Mouse (Mus musculus): Measurements from ENCODE around the gene Prss53.

The Prss53 gene

DNA sequence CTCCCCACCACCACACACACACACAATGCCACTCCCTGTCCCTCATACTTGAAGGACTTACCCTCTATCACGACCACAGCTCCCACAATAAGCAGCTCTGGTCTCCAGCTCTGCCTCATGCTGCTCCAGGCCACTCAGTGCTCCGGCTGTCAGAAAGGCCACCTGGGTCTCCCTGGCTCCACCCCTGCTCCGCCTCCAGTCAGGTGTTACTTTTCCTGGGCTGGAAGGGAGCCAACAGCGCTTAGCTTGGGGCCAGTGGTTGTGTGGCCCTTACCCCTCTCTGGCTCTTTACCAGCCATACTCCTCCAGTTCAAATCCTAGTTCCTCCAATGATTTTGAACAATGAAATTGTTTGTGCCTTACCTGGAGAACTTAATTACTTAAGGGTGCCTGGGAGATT lies at the start of gene Prss53:
Prss53 (minus strand) TSS at position 173 of the 400 bp plus-strand sequence.
- no peak for DNase-seq (ENCODE audit: low spot score in 2 of 2)

DNA sequence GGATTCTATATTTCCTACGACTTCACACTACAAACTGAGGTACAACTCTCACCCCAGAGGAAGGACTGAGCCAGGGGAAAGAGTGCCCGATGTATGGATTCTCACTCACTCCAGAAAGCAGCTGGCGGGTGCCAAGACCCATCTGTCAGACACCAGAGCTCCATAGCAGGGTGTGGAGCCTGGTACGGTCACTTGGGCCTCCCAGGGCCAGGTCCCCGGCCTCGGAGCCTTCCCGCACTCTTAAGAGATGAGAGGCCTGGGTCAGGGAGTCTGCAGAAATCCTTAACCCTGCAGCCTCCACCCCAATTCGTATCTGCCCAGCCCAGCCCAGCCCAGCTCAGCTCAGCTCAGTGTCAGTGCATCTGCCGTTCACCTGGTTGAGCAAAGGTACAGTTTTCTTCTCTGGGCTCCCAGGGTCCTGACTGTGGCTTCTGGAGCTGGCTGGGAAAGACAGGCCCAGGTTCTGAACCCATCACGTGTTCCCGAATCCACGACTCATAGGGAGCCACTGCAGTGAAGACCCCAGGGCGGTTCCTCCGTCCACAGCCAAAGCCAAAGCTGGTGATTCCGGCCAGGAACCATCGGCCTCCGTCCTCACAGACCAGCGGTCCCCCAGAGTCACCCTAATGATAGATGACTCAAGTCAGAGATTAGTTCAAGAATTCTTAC lies 45.6 kb upstream of the Prss53 start:
- no peak for DNase-seq (ENCODE audit: low spot score in 2 of 2)

DNA sequence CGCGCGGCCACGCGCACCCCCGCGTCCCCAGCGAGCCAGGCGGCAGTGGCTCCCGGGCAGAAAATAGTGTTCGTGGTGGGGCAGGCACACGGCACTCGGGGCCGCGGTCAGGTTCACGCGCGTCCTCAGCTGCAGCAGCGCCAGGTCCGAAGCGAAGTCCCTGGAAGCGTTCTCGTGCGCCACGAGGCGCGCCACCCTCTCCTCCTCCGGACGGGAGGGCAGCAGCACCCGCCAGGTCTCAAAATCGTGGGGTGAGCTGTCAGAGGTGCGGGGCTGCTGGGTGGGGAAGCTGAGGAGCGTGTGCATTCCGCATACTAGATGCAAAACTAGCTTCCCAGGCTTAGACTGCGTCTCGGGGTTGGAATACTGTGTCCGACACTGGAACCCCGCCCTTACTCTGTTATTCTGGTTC lies 45.0 kb upstream of the Prss53 start:
- no peak for DNase-seq (ENCODE audit: low spot score in 2 of 2)

DNA sequence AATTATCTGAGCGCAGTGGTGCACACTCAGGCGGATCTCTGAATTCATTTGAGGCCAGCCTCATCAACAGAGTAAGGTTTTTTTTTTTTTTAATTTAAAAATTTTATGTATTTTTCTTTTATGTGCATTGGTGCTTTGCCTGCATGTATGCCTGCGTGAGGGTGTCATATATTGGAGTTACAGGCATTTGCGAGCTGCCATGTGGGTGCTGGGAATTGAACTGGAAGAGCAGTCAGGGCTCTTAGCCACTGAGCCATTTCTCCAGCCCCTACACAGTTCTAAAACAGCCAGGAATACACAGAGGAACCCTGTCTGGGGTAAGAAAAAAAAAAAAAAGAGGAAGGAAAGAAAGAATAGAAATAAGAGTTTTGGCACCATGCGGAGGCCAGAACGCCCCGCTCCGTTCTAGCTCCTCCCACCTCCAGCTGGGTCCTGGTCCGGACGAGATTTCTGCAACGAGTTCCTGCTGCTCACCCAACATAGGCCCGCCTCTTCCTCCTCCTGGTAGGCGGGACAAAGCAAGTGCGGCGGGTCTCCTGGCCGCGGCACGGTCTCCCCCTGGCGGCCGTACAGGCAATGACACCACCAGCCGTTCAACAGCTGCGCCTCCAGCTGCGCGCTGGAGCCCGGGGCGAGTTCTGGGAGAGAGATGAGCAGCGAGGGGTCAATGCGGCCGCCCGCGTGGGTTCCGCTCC lies 44.4 kb upstream of the Prss53 start:
- DNase-seq (ENCODE audit: low spot score in 2 of 2): peak; percentile 90 to 93

DNA sequence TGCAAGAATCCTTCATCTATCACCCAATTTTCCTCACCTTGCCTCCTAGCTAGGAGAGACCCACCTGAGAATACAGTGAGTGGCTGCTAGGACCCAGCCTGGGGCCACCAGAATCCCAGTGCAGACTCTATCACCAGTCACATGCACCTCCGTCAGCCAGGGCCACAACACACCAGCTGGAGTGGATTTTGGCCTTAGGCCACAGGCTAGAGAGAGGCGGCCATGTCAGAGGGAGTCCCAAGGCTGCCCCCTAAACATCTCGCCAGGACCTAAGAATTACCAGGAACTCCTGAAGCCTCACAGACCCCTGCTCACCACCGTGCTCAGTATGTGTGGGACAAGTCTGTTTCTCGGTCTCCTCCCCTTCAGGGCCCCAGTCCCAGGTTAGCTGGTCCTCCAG lies 43.3 kb upstream of the Prss53 start:
- DNase-seq (ENCODE audit: low spot score in 2 of 2): no peak

DNA sequence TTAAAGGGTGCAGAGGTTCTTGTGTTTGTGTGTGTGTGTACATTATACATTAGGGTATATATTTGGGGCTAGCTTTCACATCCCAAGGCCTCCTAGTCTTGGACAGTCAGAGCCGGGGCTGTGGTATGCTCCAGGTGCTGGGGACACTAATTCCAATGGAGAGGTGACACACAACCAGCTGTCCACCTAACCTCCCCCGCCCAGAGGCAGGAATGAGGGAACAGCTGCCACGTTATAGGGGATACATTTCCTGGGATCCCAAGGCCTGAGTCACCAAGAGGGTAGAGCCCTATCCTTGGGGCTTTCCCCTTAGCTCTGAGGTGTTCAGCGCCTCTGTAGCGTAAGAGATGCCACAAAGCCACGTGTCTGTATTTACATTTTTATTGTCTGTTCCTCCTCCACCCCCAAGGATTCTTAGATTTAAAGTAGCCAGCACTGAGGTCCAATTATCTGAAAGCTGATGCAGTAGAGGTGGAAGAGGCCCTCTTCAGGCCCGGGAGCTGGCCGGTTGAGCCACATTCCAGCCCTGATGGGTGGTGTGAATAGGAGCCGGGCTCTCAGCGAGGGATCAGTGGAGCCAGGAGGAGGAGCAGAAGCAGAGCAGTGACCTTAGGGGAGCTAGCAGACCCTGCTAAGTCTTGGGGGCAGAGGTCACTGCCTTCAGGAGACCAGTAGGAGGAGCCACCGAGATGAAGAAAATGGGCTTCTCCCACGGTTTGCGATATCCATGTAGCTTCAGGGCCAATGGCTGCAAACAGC lies 41.7 kb upstream of the Prss53 start:
- no peak for DNase-seq (ENCODE audit: low spot score in 2 of 2)

DNA sequence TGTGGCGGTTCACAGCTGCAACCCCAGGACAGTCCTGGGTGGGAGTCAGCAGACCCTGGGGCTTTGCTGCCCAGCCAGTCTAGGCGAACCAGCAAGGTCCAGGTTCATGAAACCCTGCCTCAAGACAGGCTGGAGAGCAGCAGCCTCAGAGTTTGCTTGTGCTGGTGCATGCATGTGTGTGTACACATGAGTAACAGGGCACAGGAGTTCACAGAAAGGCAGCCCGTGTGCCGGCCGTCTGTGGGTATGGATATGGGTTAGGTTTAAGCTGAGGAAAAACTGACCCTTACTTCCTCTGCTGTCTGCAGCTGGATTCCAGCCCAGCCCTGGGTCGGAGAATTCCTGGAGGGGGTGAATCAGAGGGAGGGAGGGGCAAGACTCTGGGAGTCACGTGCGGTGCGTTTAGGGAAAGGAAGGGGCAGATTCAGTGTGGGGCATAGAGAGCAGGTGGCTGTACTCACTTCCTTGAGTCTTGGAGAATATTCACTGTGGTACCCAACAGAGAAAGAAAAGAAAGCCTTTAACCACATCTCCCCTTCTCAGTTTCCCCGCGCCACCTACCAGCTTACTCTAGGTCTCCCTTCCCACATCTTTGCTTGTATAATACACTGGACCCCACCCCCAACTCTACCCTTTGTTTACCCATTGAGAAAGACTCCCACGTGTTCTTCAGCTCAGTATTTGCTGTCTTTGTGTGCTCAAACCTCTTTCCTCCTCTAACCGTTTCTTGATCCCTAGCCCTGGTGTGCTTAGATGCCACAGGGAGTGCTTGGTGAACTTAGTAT lies 40.8 kb upstream of the Prss53 start:
- DNase-seq (ENCODE audit: low spot score in 2 of 2): no peak

DNA sequence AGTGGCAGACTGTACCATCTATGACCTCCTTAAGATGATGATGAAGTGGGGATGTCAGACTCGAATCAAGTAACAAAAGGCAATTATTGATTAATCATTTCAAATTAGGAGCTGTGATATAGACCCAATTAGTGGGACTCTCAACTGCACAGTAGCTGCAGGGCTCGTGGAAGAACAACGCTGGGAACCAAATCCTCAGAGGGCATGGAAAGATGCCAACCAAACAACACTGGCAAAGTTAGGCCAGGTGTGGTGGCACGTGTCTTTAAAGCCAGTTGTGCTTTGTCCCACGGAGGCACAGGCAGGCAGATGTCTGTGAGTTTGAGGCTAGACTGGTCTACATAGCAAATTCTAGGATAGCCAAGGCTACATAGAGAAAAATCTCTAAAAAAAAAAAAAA lies 39.9 kb upstream of the Prss53 start:
- no peak for DNase-seq (ENCODE audit: low spot score in 2 of 2)

DNA sequence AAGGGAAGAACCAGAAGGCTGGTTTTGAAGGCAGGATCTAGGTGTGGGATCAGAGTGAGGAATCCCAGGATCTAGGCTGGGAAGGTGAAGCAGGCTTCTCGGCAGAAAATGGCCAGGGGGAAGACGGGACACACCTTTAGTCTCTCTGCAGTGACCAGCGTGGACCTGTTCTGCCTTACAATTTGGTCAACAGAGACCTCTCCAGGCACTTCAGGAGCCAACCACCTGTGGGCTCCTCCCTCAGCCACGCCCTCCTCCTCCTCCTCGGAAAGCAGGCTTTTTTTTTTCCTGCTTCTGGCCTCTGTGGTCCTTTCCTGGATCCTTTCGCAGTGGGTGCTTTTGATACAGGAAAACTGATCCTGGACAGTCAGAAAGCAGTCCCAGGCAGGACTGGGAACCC lies 39.2 kb upstream of the Prss53 start, which contains the start of gene Prss8:
Prss8 (minus strand) TSS at position 182 of the 400 bp plus-strand sequence.
- DNase-seq (ENCODE audit: low spot score in 2 of 2): no peak

DNA sequence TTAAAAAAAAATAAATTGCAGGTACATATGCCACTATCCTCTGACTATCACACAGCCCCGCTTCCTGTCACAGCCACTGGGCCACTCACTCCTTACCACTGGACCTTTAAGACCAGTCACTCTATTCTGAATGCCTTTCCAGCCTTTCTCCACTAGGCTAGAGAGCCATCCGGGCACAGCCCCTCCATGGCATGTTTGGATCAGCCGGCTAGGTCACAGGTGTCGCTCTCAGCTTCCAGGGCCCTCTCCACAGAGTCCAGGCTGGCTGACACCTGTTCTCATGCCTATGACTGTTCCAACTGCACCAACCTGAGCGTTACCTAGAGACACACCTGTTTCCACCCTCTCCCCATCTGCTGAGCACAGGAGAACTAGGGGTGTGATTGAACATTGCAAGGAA lies 37.8 kb upstream of the Prss53 start:
- no peak for DNase-seq (ENCODE audit: low spot score in 2 of 2)

DNA sequence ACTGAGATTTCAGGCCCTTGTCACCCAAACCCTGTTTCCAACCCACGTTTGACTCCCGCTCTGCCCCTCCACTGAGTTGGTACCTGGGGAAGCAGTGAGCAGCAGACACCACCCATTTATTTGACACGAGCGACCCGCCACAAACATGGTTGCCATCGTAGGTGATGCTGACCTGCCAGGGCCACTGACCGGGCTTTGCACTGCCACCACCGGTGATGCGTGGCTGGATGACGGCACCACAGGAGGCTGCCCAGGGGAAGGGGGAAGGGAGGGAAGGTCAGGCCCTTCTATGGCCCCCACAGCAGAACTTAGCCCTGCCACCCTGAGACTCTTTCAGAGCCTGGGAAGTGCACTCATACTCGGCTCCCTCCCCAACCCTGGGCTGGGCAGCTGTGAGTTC lies 37.0 kb upstream of the Prss53 start:
- DNase-seq (ENCODE audit: low spot score in 2 of 2): no peak

DNA sequence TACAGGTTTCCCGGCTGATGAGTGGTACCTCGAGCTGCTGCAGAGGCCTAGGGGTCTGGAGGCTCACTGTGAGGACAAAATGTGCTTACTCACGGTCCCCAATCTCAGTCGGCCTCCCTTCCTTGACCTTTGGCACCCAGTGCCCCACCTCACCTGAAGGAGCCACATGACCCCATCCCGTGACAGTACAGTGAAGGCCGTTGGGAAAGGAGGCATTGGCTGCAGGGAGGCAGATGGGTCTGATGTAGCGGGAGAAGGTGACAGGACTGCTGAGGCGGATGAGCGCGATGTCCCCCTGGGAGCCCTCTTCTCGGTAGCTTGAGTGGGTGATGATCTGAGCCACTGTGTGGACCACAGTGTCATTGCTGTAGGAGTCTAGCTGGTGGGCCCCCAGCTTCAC lies 36.1 kb upstream of the Prss53 start:
- no peak for DNase-seq (ENCODE audit: low spot score in 2 of 2)

DNA sequence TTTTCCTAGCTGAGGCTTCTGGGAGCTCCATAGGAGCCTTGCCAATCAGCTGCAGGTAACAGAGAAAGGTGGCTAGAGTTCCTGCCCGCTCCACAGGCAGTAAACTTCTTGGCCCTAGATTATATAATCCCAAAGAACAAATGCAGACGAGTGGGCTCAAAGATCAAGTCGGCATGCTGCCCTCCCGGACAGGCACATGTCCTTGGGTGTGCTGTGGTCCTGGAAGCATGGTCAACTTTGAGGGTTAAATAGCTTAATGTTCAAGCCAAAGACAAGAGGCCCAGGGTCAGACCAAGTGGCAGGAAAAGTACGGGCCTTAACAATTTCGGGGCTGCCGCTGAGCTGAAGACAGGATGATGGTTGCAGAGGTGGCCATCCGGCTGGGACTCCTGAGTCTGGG lies 35.3 kb upstream of the Prss53 start:
- no peak for DNase-seq (ENCODE audit: low spot score in 2 of 2)

DNA sequence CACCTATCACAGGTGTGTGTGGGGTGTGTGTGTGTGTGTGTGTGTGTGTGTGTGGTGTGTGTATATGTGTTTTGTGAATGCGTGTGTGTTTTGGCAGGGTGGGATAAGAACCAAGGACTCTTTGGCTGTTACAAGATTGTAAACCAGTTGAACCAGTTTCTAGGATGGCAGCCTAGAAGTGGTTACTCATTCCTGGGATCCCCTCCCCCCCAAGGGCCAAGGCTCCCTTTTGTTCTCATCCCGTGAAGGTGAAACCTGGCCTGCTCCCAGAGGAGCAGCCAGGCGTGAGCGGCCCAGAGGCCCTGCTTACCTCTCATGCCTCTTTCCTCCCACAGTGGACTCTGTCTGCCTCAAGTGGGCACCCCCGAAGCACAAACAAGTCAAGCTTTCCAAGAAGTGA lies 34.5 kb upstream of the Prss53 start:
- DNase-seq (ENCODE audit: low spot score in 2 of 2): no peak

DNA sequence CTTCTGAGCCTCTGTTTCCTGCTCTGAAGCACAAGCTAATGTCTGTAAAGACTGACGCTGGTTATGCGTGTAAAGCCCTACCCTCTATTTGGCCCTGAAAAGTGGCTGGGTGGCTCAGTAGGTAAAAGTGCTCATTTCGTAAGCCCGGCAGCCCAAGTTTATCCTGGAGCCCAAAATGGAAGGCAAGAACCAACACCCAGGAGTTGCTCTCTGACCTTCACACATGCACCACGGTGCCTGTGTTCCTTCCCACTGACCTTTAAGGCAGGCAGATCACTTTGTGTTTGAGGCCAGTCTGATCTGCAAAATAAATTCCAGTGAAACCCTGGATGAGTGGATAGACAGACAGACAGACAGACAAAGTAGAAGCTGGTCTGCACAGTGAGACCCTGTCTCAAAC lies 32.9 kb upstream of the Prss53 start:
- no peak for DNase-seq (ENCODE audit: low spot score in 2 of 2)

DNA sequence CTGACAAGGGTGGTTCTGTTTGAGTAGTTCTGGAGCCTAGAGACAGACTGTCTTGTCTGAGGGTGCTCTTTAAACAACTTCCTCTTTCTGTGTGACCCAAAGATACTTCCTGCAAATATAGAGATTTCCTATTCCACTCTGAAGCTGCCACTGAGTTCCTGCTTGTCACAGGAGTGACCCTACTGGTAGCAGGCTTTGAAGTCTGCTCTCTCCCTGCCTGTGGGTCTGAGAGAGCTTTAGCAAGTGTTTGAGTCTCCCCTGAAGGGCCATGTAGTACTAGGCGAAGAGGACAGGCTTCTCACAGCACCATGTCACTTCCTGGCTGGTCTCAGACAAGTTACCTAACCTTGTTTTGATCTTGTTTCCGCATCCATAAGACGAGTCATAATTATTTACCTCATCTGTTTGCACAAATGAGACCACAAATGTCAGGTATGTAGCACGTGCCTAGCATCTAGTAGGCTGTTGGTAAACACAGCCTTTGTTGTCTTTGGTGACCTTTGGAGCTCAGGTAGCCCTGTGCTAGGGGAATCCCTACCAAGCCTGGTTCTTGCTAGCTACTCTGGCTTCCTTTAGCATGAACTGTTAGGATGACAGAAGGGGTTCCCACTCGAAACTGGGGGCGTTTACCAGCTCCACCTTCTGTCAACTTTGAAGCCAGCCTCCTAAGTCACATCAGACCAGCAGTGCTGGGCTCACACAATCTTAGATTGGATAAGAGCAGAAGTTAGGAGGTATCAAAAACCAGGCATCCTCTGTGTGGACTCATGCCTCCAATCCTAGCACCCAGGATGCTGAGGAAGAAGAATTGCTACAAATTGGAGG lies 31.9 kb upstream of the Prss53 start:
- no peak for DNase-seq (ENCODE audit: low spot score in 2 of 2)

DNA sequence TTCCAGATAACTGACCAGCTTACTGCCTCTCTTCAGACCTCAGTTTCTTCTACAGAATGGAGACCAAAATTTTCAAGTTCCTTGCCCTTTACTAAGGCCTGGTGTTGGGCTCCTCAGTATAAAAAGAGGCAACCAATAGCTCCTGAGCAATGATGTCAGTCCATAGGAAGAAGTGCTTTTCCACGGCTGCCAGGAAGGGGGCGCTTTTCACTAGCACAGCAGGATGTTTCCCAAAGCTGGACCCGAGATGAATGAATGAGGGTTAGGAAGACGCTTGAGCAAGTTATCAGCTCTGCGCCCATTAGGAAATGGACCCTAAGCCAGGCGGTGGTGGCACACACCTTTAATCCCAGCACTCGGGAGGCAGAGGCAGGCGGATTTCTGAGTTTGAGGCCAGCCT lies 30.7 kb upstream of the Prss53 start:
- no peak for DNase-seq (ENCODE audit: low spot score in 2 of 2)

DNA sequence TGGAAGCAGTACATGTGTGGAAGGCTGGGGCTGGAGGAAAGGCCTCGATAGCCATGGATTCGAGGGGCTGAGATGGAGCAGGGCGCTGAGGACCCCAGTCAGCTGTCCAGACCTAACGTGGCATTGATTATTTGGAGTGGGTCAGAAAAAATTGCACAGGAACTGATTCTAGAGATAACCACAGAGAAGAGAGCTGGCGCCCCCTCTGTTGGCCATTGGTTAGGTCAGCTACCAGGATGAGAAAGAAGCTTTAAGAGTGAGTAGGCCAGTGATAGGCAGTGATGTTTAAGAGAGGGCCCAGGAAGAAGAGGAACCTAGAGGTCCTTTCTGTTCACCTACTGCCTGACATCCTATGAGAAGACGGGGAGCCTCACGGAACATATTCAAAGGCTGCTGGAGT lies 28.5 kb upstream of the Prss53 start:
- no peak for DNase-seq (ENCODE audit: low spot score in 2 of 2)

DNA sequence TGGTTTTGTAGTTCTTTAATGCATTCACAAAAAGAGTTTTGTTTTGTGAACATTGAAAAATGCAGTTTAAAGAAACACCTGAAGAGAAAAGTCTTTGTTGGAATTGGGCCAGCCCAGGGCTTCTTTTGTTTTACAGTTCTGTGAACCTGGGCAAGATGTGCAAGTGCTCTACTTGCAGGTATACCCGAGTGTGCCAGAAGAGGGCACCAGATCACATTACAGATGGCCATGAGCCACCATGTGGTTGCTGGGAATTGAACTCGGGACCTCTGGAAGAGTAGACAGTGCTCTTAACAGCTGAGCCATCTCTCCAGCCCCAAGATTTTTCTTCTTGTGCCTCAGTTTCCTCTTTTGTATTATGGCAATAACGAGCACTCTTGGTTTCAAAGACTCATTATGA lies 27.4 kb upstream of the Prss53 start:
- no peak for DNase-seq (ENCODE audit: low spot score in 2 of 2)

DNA sequence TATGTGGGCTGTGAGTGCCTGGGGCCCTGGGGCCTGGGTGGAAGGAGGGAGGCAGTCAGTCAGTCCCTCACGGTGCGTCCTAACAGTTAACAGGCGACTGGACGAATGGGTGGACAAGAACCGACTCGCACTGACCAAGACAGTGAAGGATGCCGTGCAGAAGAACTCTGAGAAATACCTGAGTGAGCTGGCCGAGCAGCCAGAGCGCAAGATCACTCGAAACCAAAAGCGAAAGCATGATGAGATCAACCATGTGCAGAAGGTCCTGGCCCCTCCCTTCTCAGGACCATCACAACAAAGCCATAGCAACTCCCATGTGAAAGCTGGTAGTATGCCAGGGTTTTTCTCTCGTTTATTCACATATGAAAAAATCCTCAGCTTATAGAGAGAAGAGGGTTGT lies 24.5 kb upstream of the Prss53 start:
- no peak for DNase-seq (ENCODE audit: low spot score in 2 of 2)

DNA sequence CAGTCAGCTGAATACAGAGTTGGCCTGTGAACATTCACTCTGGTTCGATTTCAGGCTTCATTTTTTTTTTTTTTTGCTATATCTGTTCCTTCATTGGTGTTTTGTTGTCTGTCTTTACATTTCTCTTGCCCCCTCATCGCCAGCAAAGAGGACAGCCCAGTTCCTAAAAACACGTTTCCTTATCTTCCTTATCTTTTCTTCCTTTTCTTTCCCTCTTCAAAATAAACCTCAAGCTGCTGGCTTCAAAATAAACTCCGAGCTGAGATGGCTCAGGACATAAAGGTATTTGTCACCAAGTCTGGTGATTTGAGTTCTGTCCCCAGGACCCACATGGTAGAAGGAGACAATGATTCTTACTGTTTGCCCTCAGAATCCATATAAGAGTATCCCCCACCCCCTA lies 22.2 kb upstream of the Prss53 start:
- no peak for DNase-seq (ENCODE audit: low spot score in 2 of 2)

All from right cerebral cortex, postnatal 36 days (tissue).